Mouse (Mus musculus): Measurements from ENCODE around the gene Gm5431.

Gene Gm5431

DNA sequence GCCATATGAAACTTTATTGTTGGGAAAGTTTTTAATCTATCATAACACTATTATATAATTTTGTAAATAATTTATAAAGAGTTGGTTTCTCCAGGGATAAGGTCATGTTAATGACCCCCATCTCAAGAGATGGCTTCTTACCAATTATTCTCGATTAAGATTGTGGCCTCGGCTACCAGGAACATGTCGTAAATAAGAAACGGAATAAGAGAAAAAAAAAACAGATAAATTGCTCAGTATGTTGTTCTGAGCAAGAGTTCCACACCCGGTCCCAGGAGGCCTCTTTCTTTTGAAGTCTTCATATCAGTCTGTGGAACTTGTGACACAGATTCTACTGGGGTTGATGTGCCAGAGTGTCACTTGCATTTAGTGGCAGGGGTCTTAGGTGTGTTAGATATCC is 60.8 kb downstream of the Gm5431 start:
- in situ Hi-C loops (cut with MboI, MseI): no loop called here

DNA sequence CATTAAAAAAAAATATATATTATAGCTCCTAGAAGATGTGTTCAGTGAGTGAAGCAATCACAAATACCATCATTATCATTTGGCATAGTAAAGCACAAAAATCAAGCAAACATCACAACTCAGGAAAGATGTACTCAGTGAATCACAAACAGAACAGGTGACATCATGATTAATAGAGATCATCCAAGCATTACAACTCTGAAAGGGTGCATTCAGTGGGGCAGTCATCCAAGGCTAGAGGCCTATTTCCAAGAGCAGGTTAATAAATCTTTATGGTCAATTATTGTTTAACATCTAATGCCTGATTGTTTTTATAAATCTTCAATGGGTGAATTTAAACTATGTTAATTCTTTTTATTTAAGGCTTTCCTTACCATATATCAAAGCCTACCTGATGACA is 61.2 kb downstream of the Gm5431 start:
- in situ Hi-C loops (cut with MboI, MseI): no loop called here

DNA sequence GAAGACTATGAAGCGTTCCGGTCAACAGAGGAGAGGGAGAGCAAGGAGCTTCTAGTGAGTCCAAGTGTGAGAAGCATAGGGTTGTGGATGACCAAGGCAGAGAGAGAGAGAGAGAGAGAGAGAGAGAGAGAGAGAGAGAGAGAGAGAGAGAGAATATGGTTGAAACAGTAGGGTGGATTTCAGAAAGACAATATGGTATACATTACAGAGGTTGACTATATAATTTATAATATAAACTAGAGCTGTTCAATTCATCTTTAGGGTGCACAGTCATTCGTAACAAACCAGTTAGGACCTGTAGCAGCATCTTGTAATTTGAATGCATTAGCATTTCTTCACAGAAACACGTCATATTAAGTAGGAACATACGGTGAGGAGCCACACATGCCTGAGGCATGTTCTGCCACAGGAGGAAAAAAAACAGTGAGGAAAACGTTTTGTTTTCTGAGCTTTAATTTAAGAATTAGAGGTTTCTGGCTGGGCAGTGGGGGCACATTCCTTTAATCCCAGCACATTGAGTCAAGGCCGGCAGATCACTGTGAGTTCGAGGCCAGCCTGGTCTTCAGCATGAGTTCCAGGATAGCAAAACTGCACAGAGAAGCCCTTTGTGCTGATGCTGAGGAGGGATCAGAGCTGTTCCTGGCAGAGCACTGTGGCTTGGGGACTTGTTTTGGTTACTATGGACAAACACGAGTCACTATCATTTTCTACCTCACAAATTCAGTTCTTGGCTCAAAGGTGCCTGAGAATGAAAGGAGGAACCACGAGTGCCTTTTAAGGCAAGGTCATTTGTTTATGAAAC is 62.9 kb downstream of the Gm5431 start:
- in situ Hi-C loops (cut with MboI, MseI): no loop called here

DNA sequence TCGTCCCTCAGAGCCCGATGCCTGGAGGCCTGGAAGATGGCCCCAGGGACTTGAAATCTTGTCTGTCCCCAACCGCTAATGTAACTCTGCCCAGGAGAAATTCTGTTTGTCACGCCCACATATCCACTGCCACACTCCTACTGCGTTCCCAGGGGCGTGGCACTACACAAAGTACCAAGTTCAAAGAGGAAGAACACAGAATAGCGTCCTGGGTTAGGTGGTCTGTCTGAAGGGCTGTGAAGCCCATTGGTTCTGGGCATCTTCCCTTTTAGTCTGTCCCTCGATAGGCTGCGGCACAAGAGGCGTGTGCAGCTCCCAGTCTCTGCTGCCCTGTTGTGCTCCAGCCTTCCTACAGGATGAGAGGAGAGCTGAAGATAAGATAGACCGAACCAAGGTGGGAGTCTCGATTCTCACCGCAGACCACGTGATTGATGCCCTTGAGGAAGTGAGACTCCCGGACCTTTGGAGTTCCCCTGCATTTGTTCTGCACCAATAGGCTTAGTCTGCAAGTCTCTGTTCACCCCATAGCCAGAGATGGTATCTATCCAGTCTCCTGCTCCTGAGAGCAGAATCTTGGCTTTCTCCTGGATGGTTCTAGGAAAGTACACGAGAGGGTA is 63.7 kb downstream of the Gm5431 start:
- in situ Hi-C loops (cut with MboI, MseI): no loop called here
